Mouse (Mus musculus) CH12.LX (cell line): ENCODE results near the gene Tbl2.

Experiments
- MEF2A ChIP-seq: IDR thresholded peaks from 2 replicates; pipeline ENCODE4 v1.6.1; 2014; ENCODE audit warnings: low read depth, mild to moderate bottlenecking, inconsistent platforms, low read length, improper control_type of control experiment, borderline replicate concordance
- RAD21 ChIP-seq: IDR thresholded peaks from 2 replicates; pipeline ENCODE4 v1.6.1; 2011; ENCODE audit warnings: low read depth, mild to moderate bottlenecking, low read length, improper control_type of control experiment, moderate library complexity
- ZKSCAN1 ChIP-seq: IDR thresholded peaks from 2 replicates; pipeline ENCODE4 v1.6.1; 2012; ENCODE audit warnings: low read depth, inconsistent platforms, low read length, improper control_type of control experiment, borderline replicate concordance

DNA sequence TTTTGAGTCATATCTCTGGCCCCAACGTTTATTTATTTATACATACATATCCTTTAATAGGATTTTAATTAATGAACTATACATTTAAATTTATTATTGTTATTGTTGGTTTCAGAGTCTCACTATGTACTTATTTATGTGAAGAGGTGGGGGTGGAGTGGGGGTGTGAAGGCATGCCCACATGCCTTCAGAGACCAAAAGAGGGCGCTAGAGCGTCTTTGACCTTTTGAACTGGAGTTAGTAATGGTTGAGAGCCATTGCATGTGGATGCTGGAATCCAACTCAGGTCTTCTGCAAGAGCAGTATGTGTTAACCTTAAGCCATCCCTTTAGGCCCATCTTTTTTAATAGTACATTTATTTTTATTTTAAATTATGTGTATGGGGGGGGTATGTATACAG lies 36.1 kb downstream of the Tbl2 start:
- TF ChIP-seq RAD21 (peak; percentile 25), MEF2A (no peak), ZKSCAN1 (no peak)
